Mouse (Mus musculus) C2C12 (cell line): ENCODE data around the gene Prune1.

Experiments
- CEBPB ChIP-seq: IDR thresholded peaks from one replicate; pipeline ENCODE4 v1.6.1; 2011; ENCODE audit warnings: low read depth, mild to moderate bottlenecking, control low read depth, moderate library complexity
- CTCF ChIP-seq: IDR thresholded peaks from one replicate; pipeline ENCODE4 v1.5.1; 2011; ENCODE audit not compliant: control insufficient read depth, insufficient read depth, insufficient read length
- MYOG ChIP-seq: IDR thresholded peaks from one replicate; pipeline ENCODE4 v1.6.1; 2011; ENCODE audit not compliant: control insufficient read depth, insufficient read length; ENCODE audit errors: extremely low read depth

DNA sequence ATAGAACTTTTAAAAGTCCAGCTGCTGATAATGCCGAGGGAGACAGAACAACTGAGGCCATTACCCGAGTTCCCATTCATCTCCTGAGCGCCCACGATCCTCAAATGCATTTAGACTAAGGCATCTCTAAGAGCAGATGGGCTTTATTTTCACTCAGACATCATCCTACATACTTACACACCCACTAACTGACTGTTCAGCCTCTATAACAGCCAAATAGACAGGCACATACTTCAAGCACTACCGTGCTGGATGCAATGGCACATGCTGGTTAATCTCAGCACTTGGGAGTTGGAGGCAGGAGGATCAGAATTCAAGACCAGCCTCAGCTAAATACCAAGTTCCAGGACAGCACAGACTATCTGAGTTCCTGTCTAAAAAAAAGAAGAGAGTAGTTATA lies 12.1 kb downstream of the Prune1 start:
- TF ChIP-seq CTCF = no peak
- no peak for TF ChIP-seq MYOG
- no peak for TF ChIP-seq CEBPB
